Mouse (Mus musculus) forebrain, embryonic 14.5 days (tissue): ENCODE data around the gene Map4k4. TPM values are rescaled to one million over a fixed set of nuclear protein-coding genes. Genes with fewer than 3 reads are reported as not detected.

Experiments
- ATAC-seq: fragments of 200-750 bp; cut with Nextera tagmentation; 2 replicates; pipeline ENCODE4 v1.8.0; 2017; ENCODE audit warnings: mild to moderate bottlenecking, moderate library complexity
- DNase-seq: peaks from one replicate; pipeline ENCODE4 v3.0.0-alpha.2; 2015; ENCODE audit warnings: low spot score
- H3K27ac ChIP-seq: fragments of 300-500 bp; sonication (generic); 2 replicates; pipeline ENCODE4 v1.5.1; 2014; ENCODE audit warnings: low read depth, mild to moderate bottlenecking, control low read depth, low read length, moderate library complexity
- H3K27me3 ChIP-seq: fragments of 300-500 bp; sonication (generic); replicated peaks from 2 replicates; pipeline ENCODE4 v1.6.1; 2014; ENCODE audit warnings: low read length, control low read depth, mixed read lengths; ENCODE audit not compliant: control insufficient read depth, insufficient read depth
- H3K36me3 ChIP-seq: fragments of 300-500 bp; sonication (generic); 2 replicates; pipeline ENCODE4 v1.6.1; 2014; ENCODE audit warnings: low read length, control low read depth; ENCODE audit not compliant: control insufficient read depth, insufficient read depth
- H3K4me1 ChIP-seq: fragments of 300-500 bp; sonication (generic); 2 replicates; pipeline ENCODE4 v1.6.1; 2014; ENCODE audit warnings: antibody characterized with exemption, low read length, control low read depth; ENCODE audit not compliant: control insufficient read depth, insufficient read depth
- H3K4me2 ChIP-seq: fragments of 300-500 bp; sonication (generic); 2 replicates; pipeline ENCODE4 v1.6.1; 2014; ENCODE audit warnings: mild to moderate bottlenecking, control low read depth, low read length
- H3K4me3 ChIP-seq: fragments of 300-500 bp; sonication (generic); 2 replicates; pipeline ENCODE4 v1.5.1; 2014; ENCODE audit warnings: low read depth, low read length, control low read depth
- H3K9ac ChIP-seq: fragments of 300-500 bp; sonication (generic); 2 replicates; pipeline ENCODE4 v1.6.1; 2014; ENCODE audit warnings: mild to moderate bottlenecking, low read length, control low read depth, moderate library complexity
- H3K9me3 ChIP-seq: fragments of 300-500 bp; sonication (generic); replicated peaks from 2 replicates; pipeline ENCODE4 v1.6.1; 2016; ENCODE audit warnings: low read length, control low read depth, mixed read lengths; ENCODE audit not compliant: control insufficient read depth
- WGBS: fragments of 180-500 bp; shearing (Covaris S2); extraction: QIAGEN DNeasy Blood & Tissue Kit; methylation state at CpG from one replicate; pipeline ENCODE4 v1.1.7; 2014; 5-methylcytosine and 5-hydroxymethylcytosine counted together
- polyA plus RNA-seq: library from polyadenylated mRNA; unstranded; fragments of >200 nt; fragmentation: Nextera tagmentation; extraction: Ambion mirVana; gene quantifications from 2 replicates; pipeline ENCODE4 v1.2.1, GENCODE M21; 2014

The Map4k4 gene
- polyA plus RNA-seq, 1 experiment from 2014 or later = 29.2 TPM

GRCm38 (mm10) chr1:39944972-39945323 lies 44.2 kb downstream of the Map4k4 start:
- H3K36me3 ChIP-seq = no peaks in the 10 kb centered on the region
- no peaks in the 10 kb centered on the region for H3K9me3 ChIP-seq
- peaks cover 90% of the 10 kb centered on the region for H3K4me1 ChIP-seq
- H3K27me3 ChIP-seq = no peaks in the 10 kb centered on the region
- ATAC-seq (no peak), DNase-seq (no peak)
- no peak overlapping the region for H3K4me2 ChIP-seq
- no peak overlapping the region for H3K4me3 ChIP-seq
- H3K9ac ChIP-seq = no peak overlapping the region
- 0 out of 2 replicates have a peak overlapping the region, but pooled peaks have one; percentile 3 for H3K27ac ChIP-seq
- 43% methylated on average over 4 of the region's 4 CpGs for WGBS

- no peaks in the 10 kb centered on the region for H3K36me3 ChIP-seq
- WGBS = 46% methylated on average over 4 of the region's 4 CpGs
- H3K4me3 ChIP-seq = no peak overlapping the region
- H3K9ac ChIP-seq = no peak overlapping the region
- H3K27me3 ChIP-seq = no peaks in the 10 kb centered on the region
- H3K4me1 ChIP-seq = peaks cover 94% of the 10 kb centered on the region
- DNase-seq (no peak), ATAC-seq (no peak)
- H3K27ac ChIP-seq = peak overlapping the region; percentile 93
- no peaks in the 10 kb centered on the region for H3K9me3 ChIP-seq
- H3K4me2 ChIP-seq = no peak overlapping the region; the same call in 1 of the 2 replicates
These were observed 45.7 kb downstream of the Map4k4 start for GRCm38 (mm10) chr1:39946391-39946790.

- Histone ChIP-seq H3K36me3 (no peaks in the 10 kb centered on the region), H3K9me3 (no peaks in the 10 kb centered on the region), H3K4me2 (peak overlapping the region; percentile 10), H3K9ac (peak overlapping the region; percentile 17; the same call in 1 of the 2 replicates), H3K4me3 (no peak overlapping the region), H3K27me3 (no peaks in the 10 kb centered on the region), H3K4me1 (peaks cover 91% of the 10 kb centered on the region), H3K27ac (peak overlapping the region; percentile 93)
- WGBS = 21% methylated on average over 6 of the region's 6 CpGs
- 0 out of 2 replicates have a peak, but pooled peaks have one; percentile 11 for ATAC-seq
- no peak for DNase-seq
These were observed 46.5 kb downstream of the Map4k4 start for GRCm38 (mm10) chr1:39947179-39947578.

GRCm38 (mm10) chr1:39947701-39948359 lies 47.1 kb downstream of the Map4k4 start:
- H3K9me3 ChIP-seq = no peaks in the 10 kb centered on the region
- peak overlapping the region; percentile 10 for H3K4me2 ChIP-seq
- no peaks in the 10 kb centered on the region for H3K36me3 ChIP-seq
- peaks cover 90% of the 10 kb centered on the region for H3K4me1 ChIP-seq
- H3K9ac ChIP-seq = no peak overlapping the region
- no peaks in the 10 kb centered on the region for H3K27me3 ChIP-seq
- WGBS = 2% methylated on average over 6 of the region's 6 CpGs
- H3K27ac ChIP-seq = peak overlapping the region; percentile 93
- no peak overlapping the region for H3K4me3 ChIP-seq
- DNase-seq (peak; percentile 95), ATAC-seq (peak; percentile 88)

GRCm38 (mm10) chr1:39949205-39949604 lies 48.5 kb downstream of the Map4k4 start:
- Histone ChIP-seq H3K4me3 (no peak overlapping the region), H3K27ac (peak overlapping the region; percentile 93; the same call in 1 of the 2 replicates)
- WGBS = 38% methylated on average over 5 of the region's 5 CpGs

GRCm38 (mm10) chr1:39949790-39950462 lies 49.2 kb downstream of the Map4k4 start:
- H3K27ac ChIP-seq = no peak overlapping the region
- 45% methylated on average over 10 of the region's 10 CpGs for WGBS
- ATAC-seq = no peak

More at GRCm38 (mm10) chr1:39949205-39949604, 48.5 kb downstream of the Map4k4 start:
- Histone ChIP-seq H3K4me1 (peaks cover 83% of the 10 kb centered on the region), H3K9me3 (no peaks in the 10 kb centered on the region), H3K27me3 (no peaks in the 10 kb centered on the region), H3K9ac (no peak overlapping the region), H3K4me2 (no peak overlapping the region), H3K36me3 (no peaks in the 10 kb centered on the region)
- DNase-seq (peak; percentile 42), ATAC-seq (no peak)

GRCm38 (mm10) chr1:39950590-39950989 lies 49.9 kb downstream of the Map4k4 start:
- H3K4me3 ChIP-seq = no peak overlapping the region
- no peak overlapping the region for H3K9ac ChIP-seq
- H3K36me3 ChIP-seq = no peaks in the 10 kb centered on the region
- no peaks in the 10 kb centered on the region for H3K27me3 ChIP-seq
- H3K4me2 ChIP-seq = no peak overlapping the region
- WGBS = 31% methylated on average over 3 of the region's 3 CpGs
- peaks cover 69% of the 10 kb centered on the region for H3K4me1 ChIP-seq
- DNase-seq = no peak
- H3K27ac ChIP-seq = no peak overlapping the region
- H3K9me3 ChIP-seq = no peaks in the 10 kb centered on the region
- ATAC-seq = no peak

More at GRCm38 (mm10) chr1:39949790-39950462, 49.2 kb downstream of the Map4k4 start:
- Histone ChIP-seq H3K9ac (no peak overlapping the region), H3K36me3 (no peaks in the 10 kb centered on the region), H3K27me3 (no peaks in the 10 kb centered on the region), H3K9me3 (no peaks in the 10 kb centered on the region), H3K4me1 (peaks cover 75% of the 10 kb centered on the region), H3K4me2 (no peak overlapping the region), H3K4me3 (no peak overlapping the region)
- no peak for DNase-seq

GRCm38 (mm10) chr1:39954652-39955051 lies 53.9 kb downstream of the Map4k4 start:
- DNase-seq (no peak), ATAC-seq (no peak)
- Histone ChIP-seq H3K4me2 (no peak overlapping the region), H3K27ac (no peak overlapping the region), H3K27me3 (no peaks in the 10 kb centered on the region), H3K9me3 (no peaks in the 10 kb centered on the region), H3K4me3 (no peak overlapping the region), H3K9ac (no peak overlapping the region), H3K36me3 (no peaks in the 10 kb centered on the region), H3K4me1 (peaks cover 38% of the 10 kb centered on the region)
- WGBS = 87% methylated on average over 3 of the region's 3 CpGs

- ATAC-seq (no peak), DNase-seq (no peak)
- Histone ChIP-seq H3K9me3 (no peaks in the 10 kb centered on the region), H3K9ac (no peak overlapping the region), H3K4me1 (peaks cover 22% of the 10 kb centered on the region), H3K27ac (no peak overlapping the region), H3K4me3 (no peak overlapping the region), H3K36me3 (no peaks in the 10 kb centered on the region), H3K27me3 (no peaks in the 10 kb centered on the region), H3K4me2 (no peak overlapping the region)
- WGBS = 92% methylated on average over 5 of the region's 5 CpGs
These were observed 56.0 kb downstream of the Map4k4 start for GRCm38 (mm10) chr1:39956712-39957111.
